Mouse (Mus musculus): ENCODE measurements around the gene Mecr. TPM values are rescaled to one million over a fixed set of nuclear protein-coding genes. Genes with fewer than 3 reads are reported as not detected.

Gene Mecr
- total and polyA plus RNA-seq, 3 experiments = 92.1 to 137 TPM; not detected in 1

GRCm38 (mm10) chr4:131832759-131833407 is 10.4 kb upstream of the Mecr start:
- Histone ChIP-seq H3K27ac (ENCODE audit: control insufficient read depth, low read depth, low read length) (no peak overlapping the region), H3K27me3 (ENCODE audit: control insufficient read depth in 1 of 2, insufficient read depth in 2 of 2, low read length in 2 of 2) (0 out of 4 replicates have a peak, but pooled peaks cover 0 to 1% of the 10 kb centered on the region in 2 experiments)

GRCm38 (mm10) chr4:131833971-131834609 is 9.2 kb upstream of the Mecr start:
- Histone ChIP-seq H3K27ac (ENCODE audit: control insufficient read depth, low read depth, low read length) (no peak overlapping the region), H3K27me3 (ENCODE audit: control insufficient read depth in 1 of 2, insufficient read depth in 2 of 2, low read length in 2 of 2) (0 out of 4 replicates have a peak, but pooled peaks cover 0 to 1% of the 10 kb centered on the region in 2 experiments), H3K9ac (ENCODE audit: control insufficient read depth, low read depth, low read length, poor library complexity, severe bottlenecking) (no peak overlapping the region), H3K36me3 (ENCODE audit: control insufficient read depth in 1 of 2, insufficient read depth in 2 of 2, low read length in 2 of 2) (no peaks in the 10 kb centered on the region), H3K9me3 (replicated peaks; ENCODE audit: insufficient read depth, low read length) (no peaks in the 10 kb centered on the region), H3K79me2 (ENCODE audit: control insufficient read depth, insufficient read depth, low read length, poor library complexity) (no peaks in the 10 kb centered on the region; the same call in 1 of the 2 replicates), H3K4me3 (ENCODE audit: control insufficient read depth in 1 of 2, insufficient read depth in 1 of 2, low read depth in 2 of 2, low read length in 2 of 2) (no peak overlapping the region), H3K4me1 (ENCODE audit: control insufficient read depth in 1 of 2, insufficient read depth in 2 of 2, low read length in 2 of 2) (peaks cover 0 to 2% of the 10 kb centered on the region in 2 experiments; a peak in 1 of 4 replicates)
- DNase-seq (ENCODE audit: low read depth, low spot score) = no peak
- TF ChIP-seq CTCF (IDR thresholded peaks at IDR 0.05 in 2 of 3, conservative IDR thresholded peaks at IDR 0.05 in 1 of 3; ENCODE audit: control insufficient read depth in 1 of 3, insufficient read depth in 1 of 3, low read depth in 2 of 3, low read length in 3 of 3, poor library complexity in 1 of 3, severe bottlenecking in 1 of 3) (peak in 2 of 3 experiments; percentile 15 to 32; a peak in 2 of 6 replicates), POLR2AphosphoS2 (IDR thresholded peaks at IDR 0.05; ENCODE audit: low read length) (no peak), RAD21 (IDR thresholded peaks at IDR 0.05; ENCODE audit: low read depth, low read length) (peak; percentile 32), UBTF (IDR thresholded peaks at IDR 0.05; ENCODE audit: borderline replicate concordance, insufficient read depth, low read depth, low read length) (no peak), SMC3 (IDR thresholded peaks at IDR 0.05; ENCODE audit: low read depth, low read length) (peak; percentile 14; the same call in 1 of the 2 replicates), MEF2A (IDR thresholded peaks at IDR 0.05; ENCODE audit: extremely low read depth, insufficient replicate concordance, low read depth, low read length, poor library complexity, severe bottlenecking) (no peak)

More at GRCm38 (mm10) chr4:131832759-131833407, 10.4 kb upstream of the Mecr start:
- no peaks in the 10 kb centered on the region for H3K9me3 ChIP-seq (replicated peaks; ENCODE audit: insufficient read depth, low read length)
- H3K9ac ChIP-seq (ENCODE audit: control insufficient read depth, low read depth, low read length, poor library complexity, severe bottlenecking) = no peak overlapping the region
- H3K4me3 ChIP-seq (ENCODE audit: control insufficient read depth in 1 of 2, insufficient read depth in 1 of 2, low read depth in 2 of 2, low read length in 2 of 2) = no peak overlapping the region
- DNase-seq (ENCODE audit: low read depth, low spot score) = no peak
- H3K4me1 ChIP-seq (ENCODE audit: control insufficient read depth in 1 of 2, insufficient read depth in 2 of 2, low read length in 2 of 2) = peaks cover 0 to 5% of the 10 kb centered on the region in 2 experiments; a peak in 2 of 4 replicates
- no peaks in the 10 kb centered on the region for H3K36me3 ChIP-seq (ENCODE audit: control insufficient read depth in 1 of 2, insufficient read depth in 2 of 2, low read length in 2 of 2)
- H3K79me2 ChIP-seq (ENCODE audit: control insufficient read depth, insufficient read depth, low read length, poor library complexity) = no peaks in the 10 kb centered on the region; the same call in 1 of the 2 replicates
- TF ChIP-seq JUND (IDR thresholded peaks at IDR 0.05; ENCODE audit: low read depth, low read length) = no peak
- TF ChIP-seq TAL1 (IDR thresholded peaks at IDR 0.05; ENCODE audit: low read length) = peak; percentile 35

DNA sequence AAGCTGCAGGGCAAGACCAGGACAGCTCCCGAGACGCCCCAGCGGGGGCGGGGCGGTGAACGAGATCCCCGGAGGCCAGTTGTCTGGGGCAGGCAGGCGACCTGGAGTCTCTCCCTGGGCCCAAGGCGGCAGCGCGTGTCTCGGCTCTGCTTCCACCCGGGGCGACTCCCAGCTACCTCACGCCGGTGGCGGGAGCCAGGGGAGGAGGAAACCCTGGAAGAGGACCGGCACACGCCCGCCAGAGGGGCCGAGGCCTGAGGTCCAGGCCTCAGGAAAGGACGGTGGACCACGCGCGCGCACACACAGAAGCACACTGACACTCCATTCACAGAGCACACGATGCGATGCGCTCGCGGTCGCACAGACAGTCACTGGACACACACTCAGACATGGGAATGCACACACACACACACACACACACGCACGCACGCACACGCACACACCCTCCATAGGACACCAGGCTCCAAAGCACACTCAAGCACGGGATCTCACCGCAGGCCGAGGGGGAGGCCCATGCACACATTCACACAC is 6.9 kb upstream of the Mecr start:
- no peaks in the 10 kb centered on the region; a peak in 1 of 4 replicates for H3K4me1 ChIP-seq (ENCODE audit: control insufficient read depth in 1 of 2, insufficient read depth in 2 of 2, low read length in 2 of 2)
- DNase-seq (ENCODE audit: low read depth, low spot score) = no peak
- 0 out of 4 replicates have a peak, but pooled peaks cover 0 to 1% of the 10 kb centered on the region in 2 experiments for H3K27me3 ChIP-seq (ENCODE audit: control insufficient read depth in 1 of 2, insufficient read depth in 2 of 2, low read length in 2 of 2)

More for the DNA sequence above, 6.9 kb upstream of the Mecr start:
- Histone ChIP-seq H3K79me2 (ENCODE audit: control insufficient read depth, insufficient read depth, low read length, poor library complexity) (no peaks in the 10 kb centered on the region; the same call in 1 of the 2 replicates), H3K9me3 (replicated peaks; ENCODE audit: insufficient read depth, low read length) (no peaks in the 10 kb centered on the region), H3K27ac (ENCODE audit: control insufficient read depth, low read depth, low read length) (no peak overlapping the region), H3K36me3 (ENCODE audit: control insufficient read depth in 1 of 2, insufficient read depth in 2 of 2, low read length in 2 of 2) (no peaks in the 10 kb centered on the region), H3K9ac (ENCODE audit: control insufficient read depth, low read depth, low read length, poor library complexity, severe bottlenecking) (no peak overlapping the region), H3K4me3 (ENCODE audit: control insufficient read depth in 1 of 2, insufficient read depth in 1 of 2, low read depth in 2 of 2, low read length in 2 of 2) (no peak overlapping the region; a peak in 1 of 4 replicates)
- no peak for TF ChIP-seq RCOR1 (IDR thresholded peaks at IDR 0.05; ENCODE audit: low read depth, low read length)
- no peak for TF ChIP-seq ZNF384 (IDR thresholded peaks at IDR 0.05; ENCODE audit: low read depth, low read length)
- no peak for TF ChIP-seq MEF2A (IDR thresholded peaks at IDR 0.05; ENCODE audit: extremely low read depth, insufficient replicate concordance, low read depth, low read length, poor library complexity, severe bottlenecking)

Data from MEL (cell line).